In genomic region chr12:104492009-104492408, GRCm38 (mm10) we compare ENCODE assay signal across 13 mouse cellular contexts. TPM values are rescaled to one million over a fixed set of nuclear protein-coding genes. Genes with fewer than 3 reads are reported as not detected.
DNase-seq lines count a peak whose midpoint lies in the region; ATAC-seq and TF ChIP-seq lines count a peak whose summit lies in the region.
"Had no signal": no experiment of that assay in that cellular context is flagged by ENCODE, and none has a peak within 500 bp of the region (broad histone marks: within the 10 kb centered on the region; RNA-seq: fewer than 3 reads in every experiment).

No protein-coding gene starts in this region.

- TF ChIP-seq CTCF in midbrain, postnatal 0 days (IDR thresholded peaks at IDR 0.05): no peak
- no peak for TF ChIP-seq CTCF in thymus, adult 2 months (IDR thresholded peaks at IDR 0.05; ENCODE audit: borderline replicate concordance, control insufficient read depth, extremely low read depth, insufficient read depth, low read length, poor library complexity)

- no peak overlapping the region for H3K4me2 ChIP-seq in heart, embryonic 11.5 days
- H3K4me2 ChIP-seq in midbrain, postnatal 0 days (ENCODE audit: low read depth, low read length, poor library complexity, severe bottlenecking): no peak overlapping the region
- no peak overlapping the region for H3K4me2 ChIP-seq in midbrain, embryonic 11.5 days
- H3K4me2 ChIP-seq: limb, embryonic 15.5 days had no signal

- no peaks in the 10 kb centered on the region for H3K36me3 ChIP-seq in heart, embryonic 11.5 days (ENCODE audit: control insufficient read depth, insufficient read depth, low read length)
- no peaks in the 10 kb centered on the region for H3K36me3 ChIP-seq in midbrain, postnatal 0 days (ENCODE audit: insufficient read depth, low read length)
- H3K36me3 ChIP-seq in midbrain, embryonic 11.5 days (ENCODE audit: control insufficient read depth, insufficient read depth, low read length): no peaks in the 10 kb centered on the region
- H3K36me3 ChIP-seq in thymus, adult 2 months (ENCODE audit: control insufficient read depth, insufficient read depth, low read length): no peaks in the 10 kb centered on the region
- H3K36me3 ChIP-seq: limb, embryonic 15.5 days had no signal

- no peak for TF ChIP-seq POLR2A in thymus, adult 2 months (IDR thresholded peaks at IDR 0.05; ENCODE audit: control insufficient read depth, extremely low read depth, insufficient read depth, low read length, poor library complexity)

- intact Hi-C loops in heart, postnatal 14 days (cut with DNase I): loop anchor here (5.0 kb wide), 1 partner anchor 65 kb away; no protein-coding TSS in a partner anchor

- 32% methylated on average over 6 of the region's 6 CpGs for WGBS in heart, embryonic 11.5 days (ENCODE audit: insufficient replicate concordance)
- 58% methylated on average over 6 of the region's 6 CpGs for WGBS in midbrain, postnatal 0 days
- WGBS in midbrain, embryonic 11.5 days: 70% methylated on average over 6 of the region's 6 CpGs
- 72% methylated on average over 6 of the region's 6 CpGs for WGBS in thymus, adult 2 months

- peaks cover 2% of the 10 kb centered on the region; the same call in 1 of the 2 replicates for H3K4me1 ChIP-seq in heart, embryonic 11.5 days (ENCODE audit: control insufficient read depth, insufficient read depth, low read length)
- no peaks in the 10 kb centered on the region for H3K4me1 ChIP-seq in midbrain, postnatal 0 days (ENCODE audit: insufficient read depth, low read length)
- no peaks in the 10 kb centered on the region for H3K4me1 ChIP-seq in midbrain, embryonic 11.5 days (ENCODE audit: control insufficient read depth, insufficient read depth, low read length)
- H3K4me1 ChIP-seq in thymus, adult 2 months (replicated peaks; ENCODE audit: control insufficient read depth, insufficient read depth, low read length): no peaks in the 10 kb centered on the region
- H3K4me1 ChIP-seq: limb, embryonic 15.5 days had no signal

- H3K27me3 ChIP-seq in heart, embryonic 11.5 days (ENCODE audit: control insufficient read depth, insufficient read depth, low read length): peaks cover 4% of the 10 kb centered on the region; the same call in 1 of the 2 replicates
- no peaks in the 10 kb centered on the region; the same call in 1 of the 2 replicates for H3K27me3 ChIP-seq in midbrain, postnatal 0 days (ENCODE audit: insufficient read depth, low read length)
- H3K27me3 ChIP-seq in midbrain, embryonic 11.5 days (ENCODE audit: control insufficient read depth, insufficient read depth, low read length): no peaks in the 10 kb centered on the region
- H3K27me3 ChIP-seq in thymus, adult 2 months (ENCODE audit: control insufficient read depth, insufficient read depth, low read length): no peaks in the 10 kb centered on the region

- DNase-seq in heart, adult 11 months: peak; percentile 96
- DNase-seq in midbrain, postnatal 0 days (ENCODE audit: low spot score): peak; percentile 49
- DNase-seq in midbrain, embryonic 11.5 days (ENCODE audit: low spot score, missing footprints): no peak
- peak; percentile 92 for DNase-seq in fibroblast of lung, adult 2 months (ENCODE audit: low read depth)
- peak; percentile 54 to 72 for DNase-seq in heart, postnatal 14 days
- DNase-seq in kidney, adult 9 months: no peak
- no peak for DNase-seq in thymus, adult 2 months
- DNase-seq: kidney, adult 2 months had no signal

- ATAC-seq in heart, embryonic 11.5 days (replicated peaks; ENCODE audit: insufficient number of reproducible peaks, low FRiP score, low TSS enrichment): no peak
- no peak for ATAC-seq in midbrain, postnatal 0 days (ENCODE audit: low FRiP score)
- no peak for ATAC-seq in midbrain, embryonic 11.5 days (ENCODE audit: low FRiP score)

- no peaks in the 10 kb centered on the region for H3K9me3 ChIP-seq in heart, embryonic 11.5 days (replicated peaks; ENCODE audit: control insufficient read depth, low read length)
- H3K9me3 ChIP-seq in midbrain, postnatal 0 days (ENCODE audit: low read length): no peaks in the 10 kb centered on the region
- no peaks in the 10 kb centered on the region for H3K9me3 ChIP-seq in midbrain, embryonic 11.5 days (ENCODE audit: control insufficient read depth, low read length)
- H3K9me3 ChIP-seq: limb, embryonic 15.5 days had no signal

- H3K9ac ChIP-seq in heart, embryonic 11.5 days (ENCODE audit: low read depth, low read length): no peak overlapping the region
- H3K9ac ChIP-seq in midbrain, postnatal 0 days (replicated peaks; ENCODE audit: low read length, poor library complexity, severe bottlenecking): no peak overlapping the region
- no peak overlapping the region for H3K9ac ChIP-seq in midbrain, embryonic 11.5 days (ENCODE audit: low read length)
- H3K9ac ChIP-seq: limb, embryonic 15.5 days had no signal

- no peak overlapping the region for H3K27ac ChIP-seq in heart, embryonic 11.5 days (ENCODE audit: low read depth, low read length)
- no peak overlapping the region for H3K27ac ChIP-seq in midbrain, postnatal 0 days (ENCODE audit: low read depth, low read length)
- H3K27ac ChIP-seq in midbrain, embryonic 11.5 days (ENCODE audit: low read depth, low read length): no peak overlapping the region
- no peak overlapping the region for H3K27ac ChIP-seq in thymus, adult 2 months (ENCODE audit: control insufficient read depth, insufficient read depth, low read length)
- H3K27ac ChIP-seq: limb, embryonic 15.5 days; macrophage had no signal

- H3K4me3 ChIP-seq in heart, embryonic 11.5 days (ENCODE audit: low read depth, low read length): no peak overlapping the region
- H3K4me3 ChIP-seq in midbrain, postnatal 0 days (ENCODE audit: low read depth, low read length): no peak overlapping the region
- H3K4me3 ChIP-seq in midbrain, embryonic 11.5 days (ENCODE audit: low read depth, low read length): no peak overlapping the region
- no peak overlapping the region for H3K4me3 ChIP-seq in thymus, adult 2 months (ENCODE audit: control insufficient read depth, insufficient read depth, low read length)
- H3K4me3 ChIP-seq: limb, embryonic 15.5 days had no signal

RNA-seq across cellular contexts. Expression of gene Gsc, which starts 18.9 kb away (rescaled TPM):
- 1.5 and 2.1 TPM in 2 replicates for polyA plus RNA-seq in heart, embryonic 11.5 days (2014; fragmentation: Nextera tagmentation; extraction: Ambion mirVana)
- not detected in 2 replicates for total RNA-seq in midbrain, postnatal 0 days (2014; rRNA removed)
- 0.13 and 1.4 TPM in 2 replicates for polyA plus RNA-seq in midbrain, postnatal 0 days (2015; fragmentation: Nextera tagmentation; extraction: Ambion mirVana)
- polyA plus RNA-seq in midbrain, embryonic 11.5 days (2014; fragmentation: Nextera tagmentation; extraction: Ambion mirVana): 0.17 and 0.59 TPM in 2 replicates
- not detected for total RNA-seq in heart, postnatal 14 days (2021)
- polyA plus RNA-seq in thymus, adult 2 months (2012; rRNA removed): 0.77 and 1.5 TPM in 2 replicates
- total RNA-seq: common myeloid progenitor, adult 5-6 weeks; layer of hippocampus, postnatal 10 days had no signal
- polyA plus RNA-seq: kidney, adult 2 months; macrophage had no signal

Comparison
In these comparisons a context has a peak if more than half of its experiments do, and no peak if none do; other contexts are left out.
1. DNase-seq: peak in heart, adult 11 months (single experiment), midbrain, postnatal 0 days (single experiment), fibroblast of lung, adult 2 months (single experiment) and heart, postnatal 14 days (2 of 2); none in midbrain, embryonic 11.5 days (single experiment), kidney, adult 9 months (single experiment) and thymus, adult 2 months (single experiment).